Mouse (Mus musculus): Measurements from ENCODE around the gene Mettl2. TPM values are rescaled to one million over a fixed set of nuclear protein-coding genes. Genes with fewer than 3 reads are reported as not detected.

The Mettl2 gene
- polyA plus RNA-seq (2015; fragmentation: Nextera tagmentation; extraction: Ambion mirVana) = 18.8 and 20.4 TPM in 2 replicates

GRCm38 (mm10) chr11:105125735-105126519 lies at the start of gene Mettl2:
Mettl2 (plus strand) TSS chr11:105126425.

DNA sequence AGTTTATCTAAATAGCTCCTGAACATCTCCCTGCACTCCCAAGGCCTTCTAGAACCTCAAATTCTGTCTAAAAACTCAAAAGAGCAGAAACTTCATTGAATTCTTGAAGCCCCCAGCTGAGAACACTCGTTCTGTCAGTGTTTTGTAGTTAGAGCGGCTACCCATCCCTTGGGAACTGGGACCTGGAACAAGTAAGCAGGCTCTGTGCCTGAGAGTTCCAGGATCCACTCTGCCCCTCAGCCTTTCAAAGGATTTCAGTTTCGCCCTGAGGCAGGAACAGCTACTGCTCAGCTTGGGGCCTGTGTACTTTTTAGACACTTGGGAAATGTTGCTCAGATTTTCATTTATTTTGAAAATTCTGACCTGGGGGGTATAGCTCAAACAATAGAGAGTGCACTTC lies 20.4 kb downstream of the Mettl2 start, which contains the start of gene Gm10842:
Gm10842 (plus strand) TSS at position 301 of the 400 bp plus-strand sequence.

DNA sequence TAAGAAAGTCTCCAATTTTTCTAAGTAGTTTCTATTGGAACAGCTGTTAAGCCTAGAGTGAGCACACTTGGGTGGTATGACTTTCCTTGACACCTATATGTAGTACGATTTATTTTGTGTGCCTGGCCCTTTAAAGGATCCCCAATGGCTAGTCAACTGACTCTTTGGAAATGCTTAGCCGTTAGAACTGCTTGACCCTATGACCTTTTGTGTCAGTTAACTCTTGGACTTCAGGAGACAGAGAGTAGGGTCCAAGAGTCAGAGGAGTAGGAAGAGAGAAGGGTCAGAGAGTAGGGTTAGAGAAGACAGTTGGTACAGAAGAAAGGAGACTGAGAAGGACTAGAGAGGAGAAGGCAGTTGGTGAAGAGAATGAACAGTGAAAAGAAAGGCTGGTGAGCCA lies 52.3 kb downstream of the Mettl2 start, which contains the start of gene Tlk2:
Tlk2 (plus strand) TSS at position 292 of the 400 bp plus-strand sequence.

Other genes with a start within 250 kb of the Mettl2 start
- 0.74 and 0.89 TPM in 2 replicates for gene Efcab3, start 62.8 kb upstream of the Mettl2 start, polyA plus RNA-seq (2015; fragmentation: Nextera tagmentation; extraction: Ambion mirVana)
- not detected in 2 replicates for gene Gm10842, start 20.5 kb downstream of the Mettl2 start, polyA plus RNA-seq (2015; fragmentation: Nextera tagmentation; extraction: Ambion mirVana)
- 13.8 and 14.0 TPM in 2 replicates for gene Tlk2, start 52.4 kb downstream of the Mettl2 start, polyA plus RNA-seq (2015; fragmentation: Nextera tagmentation; extraction: Ambion mirVana)
- 1.6 and 2.1 TPM in 2 replicates for gene Mrc2, start 166.2 kb downstream of the Mettl2 start, polyA plus RNA-seq (2015; fragmentation: Nextera tagmentation; extraction: Ambion mirVana)